Mouse (Mus musculus) C2C12 (cell line): Measurements from ENCODE around the gene Rnf220.

Source experiments
- CEBPB ChIP-seq: IDR thresholded peaks from one replicate; pipeline ENCODE4 v1.6.1; 2011; ENCODE audit warnings: low read depth, mild to moderate bottlenecking, control low read depth, moderate library complexity
- CTCF ChIP-seq: IDR thresholded peaks from one replicate; pipeline ENCODE4 v1.5.1; 2011; ENCODE audit not compliant: control insufficient read depth, insufficient read depth, insufficient read length
- MYOG ChIP-seq: IDR thresholded peaks from one replicate; pipeline ENCODE4 v1.6.1; 2011; ENCODE audit not compliant: control insufficient read depth, insufficient read length; ENCODE audit errors: extremely low read depth
- USF1 ChIP-seq: IDR thresholded peaks from one replicate; pipeline ENCODE4 v1.6.1; 2011; ENCODE audit warnings: low read depth, mild to moderate bottlenecking, control low read depth, moderate library complexity

DNA sequence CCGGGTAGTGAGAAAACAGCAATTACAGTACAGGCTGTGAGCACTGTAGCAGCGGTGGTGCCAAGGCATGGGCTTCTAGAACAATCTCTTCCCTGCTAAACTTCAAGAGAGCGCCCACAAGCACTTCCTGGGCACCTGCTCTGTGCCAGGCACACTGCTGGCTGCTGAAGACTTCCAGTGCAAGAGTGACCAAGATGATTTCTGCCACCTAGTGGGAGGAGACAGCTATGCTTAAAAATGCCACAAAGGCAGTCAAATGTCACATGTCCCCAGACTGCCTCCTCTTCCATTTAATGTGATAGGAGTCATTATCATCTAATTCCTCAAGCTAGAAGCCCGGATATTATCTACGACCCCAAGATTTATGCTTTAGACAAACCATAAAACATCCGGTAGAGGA lies 150.8 kb downstream of the Rnf220 start:
- TF ChIP-seq CTCF, result peak; percentile 52
- TF ChIP-seq USF1, result peak; percentile 69
- TF ChIP-seq CEBPB, result no peak
- no peak for TF ChIP-seq MYOG
